Mouse (Mus musculus): ENCODE data around the gene Meis2.

The Meis2 gene

GRCm38 (mm10) chr2:116067711-116068110, 2.1 kb upstream of the Meis2 start:
- in situ Hi-C loops (cut with MboI), result no loop called here

GRCm38 (mm10) chr2:116067065-116067497, 1.4 kb upstream of the Meis2 start:
- in situ Hi-C loops (cut with MboI), result no loop called here

DNA sequence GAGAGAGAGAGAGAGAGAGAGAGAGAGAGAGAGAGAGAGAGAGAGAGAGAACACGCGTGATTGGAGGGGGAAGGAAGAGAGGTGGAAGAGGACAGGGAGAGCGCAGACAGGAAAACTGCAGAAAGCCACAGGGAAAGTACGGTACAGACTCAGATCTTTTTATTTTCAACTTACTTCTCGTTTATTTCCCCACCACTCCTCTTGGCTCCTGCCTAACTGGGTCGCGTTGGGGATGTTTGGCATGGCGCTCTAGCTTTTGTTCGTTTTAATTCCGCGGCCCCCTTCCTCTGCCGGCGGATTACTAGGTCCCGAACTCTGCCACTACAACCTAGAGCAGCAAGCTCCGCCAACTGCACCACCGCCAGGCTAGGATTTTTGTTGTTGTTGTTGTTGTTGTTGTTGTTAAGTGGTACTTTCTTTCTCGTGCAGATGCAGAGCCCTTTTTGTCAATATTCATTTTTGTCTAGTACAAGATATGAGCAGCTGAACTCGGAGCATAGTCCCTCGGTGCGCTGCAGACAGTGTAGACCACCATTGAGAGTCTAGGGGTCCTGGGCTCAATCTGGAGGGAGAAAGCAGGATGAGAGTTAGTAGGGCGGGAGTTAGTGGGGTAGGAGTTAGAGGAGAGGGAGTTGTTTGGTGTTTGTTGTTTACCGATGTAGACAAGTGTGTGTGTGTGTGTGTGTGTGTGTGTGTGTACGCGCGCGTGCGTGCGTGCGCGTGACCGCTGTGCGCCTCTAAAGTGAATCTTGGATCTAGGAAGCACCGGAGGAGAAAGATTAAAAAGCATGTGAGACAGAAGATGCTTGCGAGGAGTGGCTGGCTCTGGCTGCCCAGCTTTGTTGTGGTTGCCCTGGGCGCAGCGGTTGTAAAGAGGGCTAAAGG, 660 bp upstream of the Meis2 start:
- in situ Hi-C loops (cut with MboI), result no loop called here

GRCm38 (mm10) chr2:116065057-116065456, 582 bp downstream of the Meis2 start:
- in situ Hi-C loops (cut with MboI), result no loop called here

GRCm38 (mm10) chr2:116064521-116064920, 1.1 kb downstream of the Meis2 start:
- in situ Hi-C loops (cut with MboI), result no loop called here

- in situ Hi-C loops (cut with MboI), result no loop called here
Observed at GRCm38 (mm10) chr2:116063819-116064293, 1.8 kb downstream of the Meis2 start.

GRCm38 (mm10) chr2:116062761-116063441, 2.7 kb downstream of the Meis2 start:
- in situ Hi-C loops (cut with MboI), result no loop called here

DNA sequence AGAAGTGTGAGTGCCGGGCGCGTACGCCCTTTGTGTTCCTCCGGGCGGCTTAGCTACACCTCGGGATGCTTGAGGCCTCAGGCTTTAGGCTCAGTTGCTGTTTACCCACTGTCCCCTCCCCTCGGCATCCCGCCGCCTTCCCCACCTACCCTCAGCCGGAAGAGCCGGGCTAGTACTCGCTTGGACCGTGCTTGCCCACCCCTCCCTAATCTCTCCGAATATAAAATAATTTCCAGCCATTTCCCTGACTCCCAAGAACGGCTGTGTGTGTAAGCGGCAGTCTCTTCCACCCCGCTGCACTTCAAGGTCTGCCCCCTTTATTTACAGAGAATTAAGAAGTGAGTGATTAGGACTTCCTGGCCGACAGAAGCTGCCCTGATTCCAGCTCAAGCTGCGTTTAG, 3.4 kb downstream of the Meis2 start:
- in situ Hi-C loops (cut with MboI), result no loop called here

DNA sequence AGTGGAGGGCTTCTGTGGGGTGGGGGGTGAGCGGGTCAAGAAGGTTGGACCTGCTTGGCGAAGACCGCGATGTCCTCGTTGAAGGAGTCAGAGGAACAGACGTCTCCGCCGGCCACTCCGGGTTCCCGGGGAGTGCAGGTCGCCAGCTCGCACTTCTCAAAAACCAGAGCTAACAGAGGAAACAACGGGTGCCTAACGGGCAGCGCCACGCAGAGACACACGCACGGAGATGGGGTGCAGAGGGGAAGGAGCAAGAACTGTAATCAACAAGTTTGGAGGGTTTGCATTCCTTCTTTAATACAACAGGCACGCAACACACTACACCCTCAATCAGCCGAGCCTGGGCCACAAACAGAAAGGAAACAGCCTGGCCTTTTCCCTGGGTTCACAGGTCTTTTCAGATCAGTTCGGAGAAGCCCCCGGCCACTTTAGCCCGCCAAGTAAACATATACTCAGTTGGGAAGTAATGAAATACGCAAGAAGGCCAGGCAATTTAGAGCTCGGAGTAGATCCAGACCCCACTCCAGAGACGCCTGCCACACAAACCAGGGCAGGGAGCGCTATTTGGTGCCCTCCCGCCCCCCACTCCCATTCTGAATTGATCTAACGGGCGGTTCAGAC, 4.1 kb downstream of the Meis2 start:
- in situ Hi-C loops (cut with MboI), result no loop called here

DNA sequence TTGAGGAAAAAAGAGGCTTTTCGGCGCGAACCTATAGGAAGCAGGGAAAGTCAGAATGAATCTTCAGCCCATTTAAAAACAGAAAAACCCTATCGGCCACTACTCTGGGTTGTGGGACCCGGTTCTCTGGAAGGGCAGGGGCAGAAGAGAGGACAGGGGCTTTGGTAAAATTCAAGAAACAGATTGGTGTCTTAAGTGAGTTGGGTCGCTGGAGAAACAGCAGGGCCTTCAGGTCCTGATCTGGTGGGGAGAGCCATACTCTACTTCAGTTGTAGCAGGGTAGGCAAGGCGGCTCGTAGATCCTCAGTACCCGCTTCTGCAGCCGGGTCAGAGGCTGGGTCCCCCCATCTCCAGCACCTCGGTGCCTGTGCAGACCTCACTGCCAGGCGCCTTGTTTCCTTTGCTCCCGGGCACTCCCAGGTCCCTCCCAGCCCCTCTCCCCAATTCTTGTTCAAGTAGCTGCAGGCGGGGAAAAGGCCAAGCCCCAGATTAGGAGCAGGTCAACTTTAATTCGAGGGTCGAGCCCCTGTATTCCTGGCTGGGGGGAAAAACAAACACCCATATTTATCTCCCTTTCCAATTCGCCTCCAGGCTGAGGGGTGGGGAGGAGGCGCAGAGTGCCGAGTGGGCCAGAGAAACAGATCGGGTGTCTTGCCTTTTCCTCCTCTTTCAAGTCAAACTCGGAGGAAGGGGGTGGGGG, 4.8 kb downstream of the Meis2 start:
- in situ Hi-C loops (cut with MboI), result no loop called here

DNA sequence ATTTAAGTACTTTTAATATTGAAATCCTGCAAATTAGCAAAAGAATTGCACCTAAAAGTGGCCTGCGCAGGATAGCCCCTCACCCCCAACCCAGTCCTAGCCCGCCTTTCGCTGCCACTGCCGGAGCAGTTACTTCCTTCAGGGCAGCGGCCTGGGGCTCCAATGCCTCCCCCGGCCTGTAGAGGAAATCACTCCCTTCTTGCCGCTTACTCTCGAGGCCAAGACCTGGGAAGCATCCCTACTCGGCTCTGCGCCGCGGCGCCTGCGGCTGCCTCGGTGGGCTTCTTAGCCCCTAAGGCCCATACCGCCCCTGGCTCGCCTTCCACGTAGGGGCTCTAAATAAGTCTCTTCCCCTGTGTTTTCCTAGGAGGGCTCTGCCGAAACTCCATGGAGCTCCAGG, 5.4 kb downstream of the Meis2 start:
- in situ Hi-C loops (cut with MboI), result no loop called here

DNA sequence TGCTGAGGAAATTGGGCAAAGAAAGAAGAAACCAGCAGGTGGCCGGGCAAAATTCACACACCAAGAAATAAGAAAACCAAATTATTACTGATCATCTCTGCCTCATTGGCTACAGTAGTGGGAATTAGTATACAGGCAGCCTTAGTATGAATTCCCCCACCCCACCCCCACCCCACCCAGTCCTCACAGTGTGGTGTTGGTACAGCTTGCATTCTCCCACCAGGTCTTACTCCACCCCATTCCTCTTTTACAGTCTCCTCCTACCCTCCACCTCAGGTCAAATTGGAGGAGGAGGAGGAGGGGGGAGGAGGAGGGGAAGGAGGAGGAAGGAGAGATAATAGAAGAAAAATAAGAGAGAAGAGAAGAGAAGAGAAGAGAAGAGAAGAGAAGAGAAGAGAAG, 6.0 kb downstream of the Meis2 start:
- in situ Hi-C loops (cut with MboI), result no loop called here

GRCm38 (mm10) chr2:116059066-116059465, 6.6 kb downstream of the Meis2 start:
- in situ Hi-C loops (cut with MboI), result no loop called here

GRCm38 (mm10) chr2:116058511-116058910, 7.1 kb downstream of the Meis2 start:
- in situ Hi-C loops (cut with MboI), result no loop called here

DNA sequence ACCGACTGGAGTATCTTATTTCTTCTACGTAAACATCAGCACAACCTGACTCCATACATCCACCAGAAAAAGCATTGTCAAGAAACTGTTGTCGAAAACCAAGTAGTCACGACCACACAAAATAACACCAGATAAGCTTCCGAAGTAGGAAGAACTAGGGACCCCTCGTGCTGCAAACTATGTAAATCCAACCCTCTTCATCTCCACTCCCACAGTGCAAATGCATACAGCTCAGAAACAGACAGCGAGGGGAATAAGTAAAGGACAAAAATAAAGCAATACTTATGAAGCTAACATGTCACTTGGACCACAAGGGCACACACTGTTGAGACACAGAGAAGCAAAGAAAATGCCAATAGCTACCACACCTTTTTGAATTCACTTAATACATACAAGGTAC, 8.8 kb downstream of the Meis2 start:
- in situ Hi-C loops (cut with MboI), result no loop called here

GRCm38 (mm10) chr2:116055686-116056620, 9.7 kb downstream of the Meis2 start:
- in situ Hi-C loops (cut with MboI), result no loop called here

GRCm38 (mm10) chr2:116053931-116054330, 11.7 kb downstream of the Meis2 start:
- in situ Hi-C loops (cut with MboI), result no loop called here

DNA sequence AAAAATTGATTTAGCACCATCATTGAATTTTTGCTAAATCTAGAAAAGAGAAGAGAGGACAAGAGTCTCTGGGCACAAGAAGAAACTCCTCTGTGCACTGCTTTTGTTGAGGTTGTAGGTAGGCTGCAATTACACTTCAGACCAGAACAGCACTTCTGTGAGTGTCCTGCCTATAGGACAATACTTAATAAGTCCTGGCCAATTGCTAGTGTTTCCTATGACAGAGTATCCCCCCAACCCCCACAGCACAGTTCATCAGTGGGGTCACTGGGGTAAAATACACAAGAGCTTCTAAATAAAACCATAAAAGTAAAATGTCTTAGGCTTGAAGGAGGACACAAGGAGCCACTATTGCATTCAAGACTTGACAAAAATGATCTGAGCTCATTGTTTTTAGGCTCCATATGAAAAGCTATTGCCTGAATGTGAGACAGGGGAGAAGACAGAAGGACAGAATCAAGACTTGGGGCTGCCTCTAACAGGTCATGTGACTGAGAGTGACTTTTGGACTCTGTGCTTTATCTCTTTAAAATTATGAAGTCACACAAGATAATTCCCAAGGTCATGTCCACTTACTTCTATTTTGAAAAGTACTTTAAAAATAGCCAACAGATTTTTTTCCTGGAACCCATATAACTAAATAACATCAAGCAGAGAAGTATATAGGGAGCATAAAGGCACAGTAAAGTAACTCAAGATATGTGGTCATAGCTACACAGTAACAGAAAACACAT, 12.8 kb downstream of the Meis2 start:
- in situ Hi-C loops (cut with MboI), result no loop called here

GRCm38 (mm10) chr2:116051906-116052614, 13.6 kb downstream of the Meis2 start:
- in situ Hi-C loops (cut with MboI), result no loop called here

- in situ Hi-C loops (cut with MboI), result no loop called here
Observed at GRCm38 (mm10) chr2:116049710-116050109, 15.9 kb downstream of the Meis2 start.

Data from mature B cell (primary cell).